Mouse (Mus musculus): ENCODE measurements at regions not wholly inside any gene's neighbourhood (a gene's known extent, or its start where the extent isn't known, plus 50 kb on each side); places are given as distances from the start of the nearest gene placed in this dataset.

DNA sequence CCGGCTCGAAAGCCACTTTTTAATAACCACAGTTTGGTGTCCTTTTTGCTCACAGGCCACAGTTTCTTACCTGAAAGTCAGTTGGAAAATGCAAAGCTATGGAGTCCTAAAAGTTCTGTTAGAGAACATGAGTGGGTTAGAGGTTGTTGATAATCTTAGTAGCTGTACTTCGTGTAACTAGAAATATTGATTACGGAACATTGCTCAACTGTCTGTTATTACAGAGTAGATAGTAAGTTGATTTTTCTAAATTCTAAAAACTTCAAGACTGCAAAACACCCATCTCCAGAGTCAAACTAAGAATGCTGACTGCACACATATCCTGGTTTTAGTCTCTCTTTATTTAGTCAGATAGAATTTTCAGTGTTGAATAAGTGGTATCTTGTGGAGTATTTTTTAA, 111.0 kb downstream of the Slc38a4 start:
- no peak for ATAC-seq (ENCODE audit: insufficient read depth)
- WGBS (ENCODE audit: insufficient replicate concordance): 78% methylated on average over 4 of the region's 4 CpGs

DNA sequence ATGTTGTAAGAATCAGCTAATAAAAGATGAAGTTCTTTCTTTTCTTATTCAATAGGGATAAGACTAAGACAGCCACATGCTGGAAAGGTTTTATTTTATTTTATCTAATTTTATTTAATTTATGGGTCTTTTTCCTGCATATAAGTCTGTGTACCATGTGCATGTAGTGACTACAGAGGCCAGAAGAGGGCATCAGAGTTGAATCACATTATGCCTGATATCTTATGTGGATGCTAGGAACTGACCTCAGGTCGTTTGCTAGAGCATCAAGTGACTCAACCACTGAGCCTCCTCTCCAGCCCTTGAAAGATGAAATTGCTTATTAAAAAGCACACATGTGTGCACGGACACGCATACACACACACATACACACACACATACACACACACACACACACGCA, 113.1 kb downstream of the Slc38a4 start:
- H3K27me3 ChIP-seq (ENCODE audit: control insufficient read depth, insufficient read depth, low read length): no peaks in the 10 kb centered on the region
- no peak overlapping the region for H3K27ac ChIP-seq
- ATAC-seq (ENCODE audit: insufficient read depth) (no peak), DNase-seq (ENCODE audit: low read depth in 3 of 3, low spot score in 3 of 3) (no peak)
- no peak overlapping the region for H3K4me2 ChIP-seq (ENCODE audit: low read depth)
- H3K4me1 ChIP-seq (replicated peaks; ENCODE audit: control insufficient read depth in 2 of 2, insufficient read depth in 2 of 2, low read length in 1 of 2): no peaks in the 10 kb centered on the region
- no peaks in the 10 kb centered on the region for H3K9me3 ChIP-seq (ENCODE audit: control insufficient read depth, low read length)
- H3K9ac ChIP-seq (replicated peaks): no peak overlapping the region
- WGBS (ENCODE audit: insufficient replicate concordance): 64% methylated on average over 4 of the region's 4 CpGs
- no peak overlapping the region for H3K4me3 ChIP-seq (ENCODE audit: insufficient read depth in 1 of 2, low read depth in 2 of 2, low read length in 2 of 2)
- H3K36me3 ChIP-seq (replicated peaks; ENCODE audit: control insufficient read depth, insufficient read depth, low read depth): no peaks in the 10 kb centered on the region
- TF ChIP-seq EP300 (IDR thresholded peaks at IDR 0.05; ENCODE audit: low read depth) (no peak), CTCF (IDR thresholded peaks at IDR 0.05; ENCODE audit: low read depth) (peak; percentile 5; the same call in 1 of the 2 replicates)

More for the DNA sequence above, 111.0 kb downstream of the Slc38a4 start:
- no peak overlapping the region for H3K27ac ChIP-seq
- H3K27me3 ChIP-seq (ENCODE audit: control insufficient read depth, insufficient read depth, low read length): no peaks in the 10 kb centered on the region
- H3K9ac ChIP-seq (replicated peaks): no peak overlapping the region
- H3K4me2 ChIP-seq (ENCODE audit: low read depth): no peak overlapping the region
- no peaks in the 10 kb centered on the region for H3K9me3 ChIP-seq (ENCODE audit: control insufficient read depth, low read length)
- DNase-seq (ENCODE audit: low read depth in 3 of 3, low spot score in 3 of 3): no peak
- H3K4me3 ChIP-seq (ENCODE audit: insufficient read depth in 1 of 2, low read depth in 2 of 2, low read length in 2 of 2): no peak overlapping the region
- no peaks in the 10 kb centered on the region for H3K4me1 ChIP-seq (replicated peaks; ENCODE audit: control insufficient read depth in 2 of 2, insufficient read depth in 2 of 2, low read length in 1 of 2)
- H3K36me3 ChIP-seq (replicated peaks; ENCODE audit: control insufficient read depth, insufficient read depth, low read depth): no peaks in the 10 kb centered on the region
- no peak for TF ChIP-seq EP300 (IDR thresholded peaks at IDR 0.05; ENCODE audit: low read depth)
- no peak for TF ChIP-seq CTCF (IDR thresholded peaks at IDR 0.05; ENCODE audit: low read depth)

DNA sequence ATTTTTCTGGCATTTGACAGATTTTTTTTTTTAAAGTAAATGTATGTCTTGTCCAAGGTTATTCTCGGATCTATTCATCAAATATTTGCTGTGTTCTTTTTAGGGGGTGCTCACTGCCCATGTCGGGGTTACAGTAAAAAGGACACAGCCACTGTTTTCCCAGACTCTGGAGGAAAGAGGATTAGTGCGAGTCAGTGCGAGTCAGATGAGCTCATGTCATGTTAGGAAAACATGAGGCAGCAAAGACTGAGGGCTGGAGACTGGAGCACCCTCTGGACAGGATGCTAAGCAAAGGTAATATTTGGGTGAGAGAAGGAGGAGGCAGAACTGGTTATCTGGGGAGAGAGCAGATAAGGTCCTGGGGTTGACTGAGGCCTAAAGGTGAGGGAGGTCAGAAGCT, 117.3 kb downstream of the Slc38a4 start:
- Histone ChIP-seq H3K36me3 (replicated peaks; ENCODE audit: control insufficient read depth, insufficient read depth, low read depth) (no peaks in the 10 kb centered on the region), H3K4me2 (ENCODE audit: low read depth) (no peak overlapping the region), H3K27ac (no peak overlapping the region), H3K4me3 (ENCODE audit: insufficient read depth in 1 of 2, low read depth in 2 of 2, low read length in 2 of 2) (no peak overlapping the region), H3K9me3 (ENCODE audit: control insufficient read depth, low read length) (no peaks in the 10 kb centered on the region), H3K4me1 (replicated peaks; ENCODE audit: control insufficient read depth in 2 of 2, insufficient read depth in 2 of 2, low read length in 1 of 2) (no peaks in the 10 kb centered on the region), H3K27me3 (ENCODE audit: control insufficient read depth, insufficient read depth, low read length) (no peaks in the 10 kb centered on the region), H3K9ac (replicated peaks) (no peak overlapping the region)
- no peak for ATAC-seq (ENCODE audit: insufficient read depth)
- no peak for DNase-seq (ENCODE audit: low read depth in 3 of 3, low spot score in 3 of 3)
- TF ChIP-seq EP300 (IDR thresholded peaks at IDR 0.05; ENCODE audit: low read depth): no peak
- TF ChIP-seq CTCF (IDR thresholded peaks at IDR 0.05; ENCODE audit: low read depth): no peak
- 53% methylated on average over 4 of the region's 4 CpGs for WGBS (ENCODE audit: insufficient replicate concordance)

DNA sequence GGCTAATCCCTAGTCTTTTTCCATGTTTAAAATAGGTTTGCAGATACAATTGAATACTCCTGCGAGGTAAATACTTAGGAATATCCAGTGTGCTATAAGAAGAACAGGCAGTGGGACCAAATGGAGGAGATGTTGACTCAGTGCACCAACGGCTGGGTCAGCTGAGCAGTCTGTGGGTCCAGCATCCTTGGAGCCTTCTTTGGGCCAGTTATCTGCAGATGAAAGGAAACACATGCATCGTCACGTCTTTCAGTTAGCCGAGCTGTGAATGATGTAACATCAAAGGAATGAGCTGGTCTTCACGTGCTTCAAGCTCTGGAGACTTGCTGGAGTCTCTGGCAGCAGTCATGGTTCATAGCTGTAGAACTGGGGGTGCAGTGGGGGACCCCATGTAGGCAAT, 118.1 kb downstream of the Slc38a4 start:
- H3K36me3 ChIP-seq (replicated peaks; ENCODE audit: control insufficient read depth, insufficient read depth, low read depth): no peaks in the 10 kb centered on the region
- no peak for TF ChIP-seq CTCF (IDR thresholded peaks at IDR 0.05; ENCODE audit: low read depth)
- no peak for TF ChIP-seq EP300 (IDR thresholded peaks at IDR 0.05; ENCODE audit: low read depth)
- DNase-seq (ENCODE audit: low read depth in 3 of 3, low spot score in 3 of 3) (no peak), ATAC-seq (ENCODE audit: insufficient read depth) (no peak)
- H3K4me3 ChIP-seq (ENCODE audit: insufficient read depth in 1 of 2, low read depth in 2 of 2, low read length in 2 of 2): no peak overlapping the region
- no peaks in the 10 kb centered on the region for H3K9me3 ChIP-seq (ENCODE audit: control insufficient read depth, low read length)
- H3K4me1 ChIP-seq (replicated peaks; ENCODE audit: control insufficient read depth in 2 of 2, insufficient read depth in 2 of 2, low read length in 1 of 2): no peaks in the 10 kb centered on the region
- no peak overlapping the region for H3K4me2 ChIP-seq (ENCODE audit: low read depth)
- no peak overlapping the region for H3K27ac ChIP-seq
- 36% methylated on average over 6 of the region's 6 CpGs for WGBS (ENCODE audit: insufficient replicate concordance)
- no peak overlapping the region for H3K9ac ChIP-seq (replicated peaks)
- no peaks in the 10 kb centered on the region for H3K27me3 ChIP-seq (ENCODE audit: control insufficient read depth, insufficient read depth, low read length)

DNA sequence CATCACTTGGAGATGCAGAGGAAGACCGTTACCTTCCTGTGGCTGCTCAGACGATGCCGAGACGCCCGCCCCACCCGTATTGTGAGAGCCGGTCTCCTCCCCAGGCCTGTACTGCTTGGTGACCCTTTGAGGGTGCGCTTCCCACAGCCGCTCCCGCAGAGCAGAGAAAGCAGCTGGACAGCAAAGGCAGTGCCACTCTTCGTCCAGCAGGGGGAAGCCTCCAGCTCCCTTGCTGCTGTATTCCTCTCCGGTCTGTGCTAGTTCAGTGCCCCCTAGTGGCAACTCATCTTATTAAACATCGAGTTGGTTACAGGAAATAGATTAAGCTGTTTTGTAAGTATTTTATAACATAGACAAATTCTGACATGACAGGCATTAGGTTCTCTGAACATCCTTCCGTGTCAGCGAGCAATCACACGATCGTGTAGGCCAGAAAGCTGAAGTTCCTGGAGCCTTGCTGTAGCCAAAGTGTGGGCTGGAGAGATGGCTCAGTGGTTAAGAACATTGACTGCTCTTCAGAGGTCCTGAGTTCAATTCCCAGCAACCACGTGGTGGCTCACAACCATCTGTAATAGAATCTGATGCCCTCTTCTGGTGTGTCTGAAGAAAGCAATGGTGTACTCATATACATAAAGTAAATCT, 118.9 kb downstream of the Slc38a4 start:
- H3K36me3 ChIP-seq (replicated peaks; ENCODE audit: control insufficient read depth, insufficient read depth, low read depth): no peaks in the 10 kb centered on the region
- ATAC-seq (ENCODE audit: insufficient read depth) (peak; percentile 80), DNase-seq (ENCODE audit: low read depth in 3 of 3, low spot score in 3 of 3) (peak; percentile 67 to 78 (median 70))
- no peaks in the 10 kb centered on the region for H3K9me3 ChIP-seq (ENCODE audit: control insufficient read depth, low read length)
- no peaks in the 10 kb centered on the region for H3K4me1 ChIP-seq (replicated peaks; ENCODE audit: control insufficient read depth in 2 of 2, insufficient read depth in 2 of 2, low read length in 1 of 2)
- no peak overlapping the region for H3K27ac ChIP-seq
- no peaks in the 10 kb centered on the region for H3K27me3 ChIP-seq (ENCODE audit: control insufficient read depth, insufficient read depth, low read length)
- no peak overlapping the region for H3K9ac ChIP-seq (replicated peaks)
- TF ChIP-seq EP300 (IDR thresholded peaks at IDR 0.05; ENCODE audit: low read depth): no peak
- peak; percentile 100 for TF ChIP-seq CTCF (IDR thresholded peaks at IDR 0.05; ENCODE audit: low read depth)
- 7% methylated on average over 18 of the region's 18 CpGs for WGBS (ENCODE audit: insufficient replicate concordance)
- H3K4me2 ChIP-seq (ENCODE audit: low read depth): no peak overlapping the region; the same call in 1 of the 2 replicates
- no peak overlapping the region for H3K4me3 ChIP-seq (ENCODE audit: insufficient read depth in 1 of 2, low read depth in 2 of 2, low read length in 2 of 2)

Measured in liver, embryonic 14.5 days (tissue).